Mouse (Mus musculus) hindbrain, embryonic 14.5 days (tissue): ENCODE measurements around the gene Magi2. TPM values are rescaled to one million over a fixed set of nuclear protein-coding genes. Genes with fewer than 3 reads are reported as not detected.
A peak's percentile ranks its signal among the peaks of the same experiment; 100 is the strongest.

Source experiments
- ATAC-seq: fragments of 200-750 bp; cut with Nextera tagmentation; 2 replicates; pipeline ENCODE4 v1.8.0; 2017; ENCODE audit warnings: moderate number of reproducible peaks, mild to moderate bottlenecking, moderate TSS enrichment, moderate library complexity; ENCODE audit not compliant: low FRiP score
- DNase-seq: peaks from one replicate; pipeline ENCODE4 v3.0.0-alpha.2; 2015; ENCODE audit warnings: low spot score
- H3K27ac ChIP-seq: fragments of 300-500 bp; sonication (generic); 2 replicates; pipeline ENCODE4 v1.5.1; 2014; ENCODE audit warnings: mild to moderate bottlenecking, moderate library complexity
- H3K27me3 ChIP-seq: fragments of 300-500 bp; sonication (generic); 2 replicates; pipeline ENCODE4 v1.6.1; 2014; ENCODE audit warnings: mild to moderate bottlenecking, low read length, mixed read lengths; ENCODE audit not compliant: control insufficient read depth, insufficient read depth
- H3K36me3 ChIP-seq: fragments of 300-500 bp; sonication (generic); replicated peaks from 2 replicates; pipeline ENCODE4 v1.6.1; 2014; ENCODE audit not compliant: control insufficient read depth, insufficient read depth
- H3K4me1 ChIP-seq: fragments of 300-500 bp; sonication (generic); replicated peaks from 2 replicates; pipeline ENCODE4 v1.6.1; 2014; ENCODE audit warnings: antibody characterized with exemption, low read length, mixed read lengths; ENCODE audit not compliant: control insufficient read depth, insufficient read depth
- H3K4me2 ChIP-seq: fragments of 300-500 bp; sonication (generic); replicated peaks from 2 replicates; pipeline ENCODE4 v1.6.1; 2014; ENCODE audit warnings: mild to moderate bottlenecking, moderate library complexity
- H3K4me3 ChIP-seq: fragments of 300-500 bp; sonication (generic); replicated peaks from 2 replicates; pipeline ENCODE4 v1.5.1; 2014; ENCODE audit warnings: mild to moderate bottlenecking, low read length
- H3K9ac ChIP-seq: fragments of 300-500 bp; sonication (generic); 2 replicates; pipeline ENCODE4 v1.6.1; 2014
- H3K9me3 ChIP-seq: fragments of 300-500 bp; sonication (generic); 2 replicates; pipeline ENCODE4 v1.6.1; 2016; ENCODE audit warnings: low read length; ENCODE audit not compliant: control insufficient read depth
- WGBS: fragments of 180-500 bp; shearing (Covaris S2); extraction: QIAGEN DNeasy Blood & Tissue Kit; methylation state at CpG from one replicate; pipeline ENCODE4 v1.1.7; 2014; 5-methylcytosine and 5-hydroxymethylcytosine counted together
- polyA plus RNA-seq: library from polyadenylated mRNA; unstranded; fragments of >200 nt; fragmentation: Nextera tagmentation; extraction: Ambion mirVana; gene quantifications from 2 replicates; pipeline ENCODE4 v1.2.1, GENCODE M21; 2014

The Magi2 gene
- polyA plus RNA-seq, 1 experiment from 2014 or later = 25.6 TPM

- no peaks in the 10 kb centered on the region for H3K27me3 ChIP-seq
- DNase-seq (no peak), ATAC-seq (peak; percentile 27; the same call in 1 of the 2 replicates)
- no peak overlapping the region for H3K9ac ChIP-seq
- H3K4me1 ChIP-seq = peaks cover 7% of the 10 kb centered on the region; the same call in 1 of the 2 replicates
- no peaks in the 10 kb centered on the region; the same call in 1 of the 2 replicates for H3K36me3 ChIP-seq
- H3K4me2 ChIP-seq = no peak overlapping the region
- H3K9me3 ChIP-seq = no peaks in the 10 kb centered on the region
- 56% methylated on average over 8 of the region's 8 CpGs for WGBS
- no peak overlapping the region for H3K27ac ChIP-seq
- no peak overlapping the region for H3K4me3 ChIP-seq
These were observed 1310.7 kb downstream of the Magi2 start for GRCm38 (mm10) chr5:20537369-20538022.

- Histone ChIP-seq H3K4me3 (no peak overlapping the region), H3K9ac (no peak overlapping the region), H3K27me3 (no peaks in the 10 kb centered on the region), H3K36me3 (0 out of 2 replicates have a peak, but pooled peaks cover 4% of the 10 kb centered on the region), H3K27ac (no peak overlapping the region), H3K4me1 (no peaks in the 10 kb centered on the region), H3K9me3 (no peaks in the 10 kb centered on the region), H3K4me2 (no peak overlapping the region)
- ATAC-seq (peak; percentile 65; the same call in 1 of the 2 replicates), DNase-seq (no peak)
- WGBS = 35% methylated on average over 5 of the region's 5 CpGs
These were observed 1317.5 kb downstream of the Magi2 start for GRCm38 (mm10) chr5:20544374-20544773.

GRCm38 (mm10) chr5:20559378-20559777 is 1332.5 kb downstream of the Magi2 start:
- Histone ChIP-seq H3K27ac (no peak overlapping the region), H3K4me3 (no peak overlapping the region), H3K36me3 (peaks cover 8% of the 10 kb centered on the region), H3K4me1 (no peaks in the 10 kb centered on the region), H3K4me2 (no peak overlapping the region), H3K9ac (no peak overlapping the region), H3K27me3 (no peaks in the 10 kb centered on the region), H3K9me3 (no peaks in the 10 kb centered on the region)
- 87% methylated on average over 2 of the region's 2 CpGs for WGBS
- DNase-seq = no peak
- ATAC-seq = no peak

GRCm38 (mm10) chr5:20559821-20560220 is 1333.0 kb downstream of the Magi2 start:
- 61% methylated on average over 4 of the region's 4 CpGs for WGBS
- no peak for ATAC-seq
- no peak overlapping the region for H3K9ac ChIP-seq
- no peak overlapping the region for H3K4me2 ChIP-seq
- H3K4me1 ChIP-seq = no peaks in the 10 kb centered on the region
- DNase-seq = no peak
- no peaks in the 10 kb centered on the region for H3K27me3 ChIP-seq
- H3K27ac ChIP-seq = no peak overlapping the region
- H3K36me3 ChIP-seq = peaks cover 8% of the 10 kb centered on the region; the same call in 1 of the 2 replicates
- no peak overlapping the region for H3K4me3 ChIP-seq
- H3K9me3 ChIP-seq = no peaks in the 10 kb centered on the region

GRCm38 (mm10) chr5:20568421-20568820 is 1341.6 kb downstream of the Magi2 start:
- no peak overlapping the region for H3K4me3 ChIP-seq
- no peak overlapping the region for H3K27ac ChIP-seq
- no peaks in the 10 kb centered on the region for H3K9me3 ChIP-seq
- ATAC-seq (no peak), DNase-seq (no peak)
- WGBS = 91% methylated on average over 6 of the region's 6 CpGs
- no peaks in the 10 kb centered on the region for H3K4me1 ChIP-seq
- H3K36me3 ChIP-seq = peaks cover 11% of the 10 kb centered on the region; the same call in 1 of the 2 replicates
- H3K9ac ChIP-seq = no peak overlapping the region
- no peaks in the 10 kb centered on the region for H3K27me3 ChIP-seq
- no peak overlapping the region for H3K4me2 ChIP-seq

- H3K9me3 ChIP-seq = no peaks in the 10 kb centered on the region
- H3K4me2 ChIP-seq = no peak overlapping the region
- H3K9ac ChIP-seq = no peak overlapping the region
- peaks cover 11% of the 10 kb centered on the region; the same call in 1 of the 2 replicates for H3K36me3 ChIP-seq
- no peaks in the 10 kb centered on the region for H3K27me3 ChIP-seq
- no peak overlapping the region for H3K27ac ChIP-seq
- 100% methylated on average over 7 of the region's 7 CpGs for WGBS
- DNase-seq (no peak), ATAC-seq (no peak)
- H3K4me1 ChIP-seq = no peaks in the 10 kb centered on the region
- H3K4me3 ChIP-seq = no peak overlapping the region
These were observed 1342.1 kb downstream of the Magi2 start for GRCm38 (mm10) chr5:20568966-20569365.

- Histone ChIP-seq H3K36me3 (peaks cover 8% of the 10 kb centered on the region; the same call in 1 of the 2 replicates), H3K4me3 (no peak overlapping the region), H3K9me3 (no peaks in the 10 kb centered on the region), H3K27me3 (no peaks in the 10 kb centered on the region), H3K27ac (no peak overlapping the region), H3K9ac (no peak overlapping the region), H3K4me1 (no peaks in the 10 kb centered on the region), H3K4me2 (no peak overlapping the region)
- WGBS = 69% methylated on average over 2 of the region's 2 CpGs
- ATAC-seq (no peak), DNase-seq (no peak)
These were observed 1348.0 kb downstream of the Magi2 start for GRCm38 (mm10) chr5:20574816-20575215.

- no peak overlapping the region for H3K4me2 ChIP-seq
- H3K9me3 ChIP-seq = no peaks in the 10 kb centered on the region
- 0 out of 2 replicates have a peak, but pooled peaks cover 4% of the 10 kb centered on the region for H3K36me3 ChIP-seq
- H3K27me3 ChIP-seq = no peaks in the 10 kb centered on the region
- WGBS = 17% methylated on average over 3 of the region's 3 CpGs
- no peak overlapping the region for H3K9ac ChIP-seq
- H3K4me1 ChIP-seq = no peaks in the 10 kb centered on the region
- no peak overlapping the region for H3K27ac ChIP-seq
- DNase-seq (no peak), ATAC-seq (no peak)
- no peak overlapping the region for H3K4me3 ChIP-seq
These were observed 1349.0 kb downstream of the Magi2 start for GRCm38 (mm10) chr5:20575798-20576197.

GRCm38 (mm10) chr5:20576266-20576665 is 1349.4 kb downstream of the Magi2 start:
- DNase-seq (no peak), ATAC-seq (no peak)
- H3K4me2 ChIP-seq = no peak overlapping the region
- H3K27ac ChIP-seq = no peak overlapping the region
- no peak overlapping the region for H3K4me3 ChIP-seq
- no peak overlapping the region for H3K9ac ChIP-seq
- H3K36me3 ChIP-seq = 0 out of 2 replicates have a peak, but pooled peaks cover 4% of the 10 kb centered on the region
- no peaks in the 10 kb centered on the region for H3K27me3 ChIP-seq
- no peaks in the 10 kb centered on the region for H3K4me1 ChIP-seq
- no peaks in the 10 kb centered on the region for H3K9me3 ChIP-seq
